Mouse (Mus musculus): ENCODE measurements around the gene Fam47c.

The Fam47c gene

DNA sequence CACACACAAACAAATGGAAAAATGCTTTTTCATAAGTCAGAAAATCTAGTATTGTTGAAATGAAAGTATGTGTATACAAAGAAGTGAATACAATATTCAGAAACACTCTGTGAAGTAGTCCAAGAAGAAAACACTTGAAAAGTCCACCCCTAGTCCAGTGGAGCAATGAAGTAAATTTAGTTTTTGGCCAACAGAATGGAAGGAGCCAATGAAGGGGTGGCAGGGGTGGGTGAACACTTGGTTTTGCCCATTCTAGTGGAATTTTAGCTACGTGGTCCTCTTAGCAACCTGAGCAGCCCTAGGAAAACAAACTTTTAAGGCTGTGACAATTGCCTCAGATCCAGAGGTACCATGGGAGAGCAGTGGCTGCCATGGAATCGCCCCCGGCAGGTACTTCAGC is at the start of gene Fam47c:
Fam47c (plus strand) TSS at position 301 of the 400 bp plus-strand sequence.
- no peak for DNase-seq (ENCODE audit: low spot score)

DNA sequence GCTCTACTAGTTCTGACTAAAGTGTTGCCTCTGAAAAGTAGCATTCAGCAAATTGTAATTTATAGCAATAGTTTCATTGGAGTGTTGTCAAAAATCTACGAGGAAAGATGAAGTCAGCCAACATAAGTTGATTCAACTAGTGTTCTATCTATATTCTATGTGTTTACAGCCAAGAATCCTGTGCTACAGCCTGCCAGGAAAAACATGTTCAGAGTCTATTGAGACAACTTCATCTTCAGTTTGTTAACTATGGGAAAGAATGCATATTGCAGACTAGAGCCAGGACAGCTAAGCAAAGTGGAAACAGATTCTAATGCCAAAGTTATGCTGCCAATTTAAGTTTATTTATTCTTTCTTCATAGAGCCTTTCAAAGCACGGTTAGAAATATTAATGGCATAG is 31.8 kb downstream of the Fam47c start:
- no peak for DNase-seq (ENCODE audit: low spot score)

DNA sequence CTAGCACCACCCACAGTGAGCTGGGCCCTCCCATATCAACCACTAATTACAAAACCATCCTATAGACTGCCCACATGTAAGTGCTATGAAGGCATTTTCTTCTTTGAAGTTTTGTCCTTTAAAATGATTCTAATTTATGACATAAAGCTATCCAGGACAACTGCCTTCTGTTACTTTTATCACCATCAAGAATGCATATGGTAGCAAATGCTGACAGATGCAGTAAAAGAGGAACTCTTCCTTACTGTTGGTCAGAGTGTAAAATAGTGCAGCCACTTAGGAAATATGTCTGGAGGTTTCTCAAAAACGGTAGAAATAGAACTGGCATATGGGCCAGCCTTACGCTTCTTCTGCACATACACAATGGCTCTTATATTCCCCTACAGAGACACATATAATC is 39.5 kb downstream of the Fam47c start:
- no peak for DNase-seq (ENCODE audit: low spot score)
